Mouse (Mus musculus) CH12F3 (cell line): ENCODE data around the gene Ccrl2.

ENCODE experiments used
- in situ Hi-C: fragments of 300-500 bp; cut with MboI; formaldehyde crosslinking; loops from 2 replicates; pipeline ENCODE4 v1.14.3; 2020; ENCODE audit warnings: low sequenced_read_pairs

The Ccrl2 gene

GRCm38 (mm10) chr9:111062840-111063239 is 5.5 kb upstream of the Ccrl2 start:
- in situ Hi-C loops: no loop called here

DNA sequence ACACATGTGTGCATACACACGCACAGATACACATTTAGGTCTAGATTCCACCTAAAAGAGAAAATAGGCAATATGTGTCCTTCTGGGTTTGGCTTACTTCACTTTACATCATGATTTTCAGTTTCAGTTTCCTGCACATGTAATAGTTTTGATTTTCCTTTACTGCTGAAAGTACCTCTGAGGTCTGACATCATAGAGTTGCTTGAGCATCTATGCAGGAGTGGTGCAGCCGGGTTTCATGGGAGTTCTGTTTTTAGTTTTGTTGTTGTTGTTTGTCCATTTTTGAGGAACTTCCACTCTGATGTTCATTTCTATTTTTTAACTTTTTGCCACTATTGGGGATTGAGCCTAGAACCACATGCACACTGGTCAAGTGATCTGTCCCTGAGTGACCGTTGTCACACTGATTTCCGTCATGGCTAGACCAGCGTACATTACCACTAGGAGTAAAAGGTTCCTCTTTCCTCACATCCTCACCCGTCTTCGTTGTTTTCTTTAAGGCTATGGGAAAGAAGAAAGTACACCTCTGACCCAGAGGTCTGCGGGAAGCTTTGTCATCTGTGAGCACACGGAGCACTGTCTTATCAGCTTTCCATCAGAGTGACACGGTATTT is 1.7 kb upstream of the Ccrl2 start:
- in situ Hi-C loops: no loop called here

- in situ Hi-C loops: no loop called here
Observed at GRCm38 (mm10) chr9:111057544-111058370, 438 bp upstream of the Ccrl2 start.

GRCm38 (mm10) chr9:111056519-111056797 is 861 bp downstream of the Ccrl2 start:
- in situ Hi-C loops: no loop called here

DNA sequence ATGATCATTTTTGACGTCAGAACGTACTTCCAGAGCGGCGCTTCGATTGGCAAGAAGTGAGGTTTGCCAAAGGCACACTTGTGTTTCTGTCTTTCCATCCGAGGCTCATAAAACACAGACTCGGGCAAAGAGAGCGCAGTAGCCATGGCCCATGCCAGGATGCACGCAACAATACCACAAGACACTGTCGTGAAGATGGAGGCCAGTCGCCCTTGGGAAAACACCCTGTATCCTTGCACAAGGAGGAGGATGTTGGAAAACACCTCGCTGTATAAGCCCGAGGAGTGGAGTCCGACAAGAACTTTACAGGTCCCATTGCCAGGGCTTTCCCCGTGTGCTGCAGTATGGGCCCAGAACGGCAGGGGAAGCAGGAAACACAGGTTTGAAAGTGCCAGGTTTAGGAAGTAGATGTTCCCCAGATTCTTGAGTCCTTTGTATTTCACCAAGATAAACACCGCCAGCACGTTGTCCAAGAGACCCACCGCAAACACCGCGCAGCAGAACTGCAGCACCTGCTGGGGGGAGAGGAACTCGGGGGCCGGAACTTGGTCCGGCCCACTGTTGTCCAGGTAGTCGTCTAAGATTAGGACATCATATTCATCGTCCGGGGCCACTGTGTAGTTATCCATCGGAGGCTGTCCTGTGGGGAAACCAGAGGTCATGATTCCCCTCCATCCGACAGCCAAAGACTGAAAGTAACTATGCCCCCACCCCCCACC is 1.4 kb downstream of the Ccrl2 start:
- in situ Hi-C loops: no loop called here

GRCm38 (mm10) chr9:111054923-111055322 is 2.4 kb downstream of the Ccrl2 start:
- in situ Hi-C loops: no loop called here

- in situ Hi-C loops: no loop called here
Observed at GRCm38 (mm10) chr9:111048452-111048851, 8.9 kb downstream of the Ccrl2 start.

- in situ Hi-C loops: no loop called here
Observed at GRCm38 (mm10) chr9:111047266-111047665, 10.1 kb downstream of the Ccrl2 start.

DNA sequence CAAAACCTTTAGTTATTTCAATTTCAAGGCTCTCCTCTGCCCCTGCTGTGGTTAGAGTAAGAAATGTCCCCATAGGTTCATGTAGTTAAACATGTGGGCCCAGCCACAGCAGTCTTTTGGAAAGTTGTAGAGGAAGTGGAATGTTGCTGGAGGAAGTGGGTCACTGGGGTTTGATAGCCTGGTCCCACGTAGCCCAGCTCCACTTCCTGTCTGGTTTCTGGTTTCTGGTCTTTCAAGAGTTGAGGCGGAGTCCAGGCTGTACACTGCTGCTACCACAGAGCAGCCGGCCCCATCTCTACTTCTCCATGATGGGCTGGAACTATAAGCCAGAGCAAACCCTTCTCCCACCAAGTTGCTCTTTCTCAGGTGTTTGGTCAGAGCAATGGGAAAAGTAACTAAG is 11.1 kb downstream of the Ccrl2 start:
- in situ Hi-C loops: no loop called here

DNA sequence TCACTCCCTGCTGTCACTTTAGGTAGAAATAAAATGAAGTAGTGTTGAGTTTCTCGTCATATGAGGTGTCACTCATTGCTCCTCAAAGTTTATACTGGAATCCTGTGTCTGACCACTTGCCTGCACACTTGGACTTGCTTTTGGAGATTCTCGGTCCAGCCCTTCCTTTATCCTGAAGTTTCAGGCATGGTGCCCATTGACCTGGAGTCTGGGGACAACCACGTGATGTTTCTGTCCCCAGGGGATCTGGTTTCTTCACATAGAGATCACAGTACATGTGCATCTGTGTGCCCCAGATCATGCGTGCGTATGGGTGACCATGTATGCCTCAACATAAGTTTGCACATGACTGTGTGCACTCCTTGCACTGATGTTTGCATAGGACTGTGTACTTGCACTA is 15.1 kb downstream of the Ccrl2 start:
- in situ Hi-C loops: no loop called here

DNA sequence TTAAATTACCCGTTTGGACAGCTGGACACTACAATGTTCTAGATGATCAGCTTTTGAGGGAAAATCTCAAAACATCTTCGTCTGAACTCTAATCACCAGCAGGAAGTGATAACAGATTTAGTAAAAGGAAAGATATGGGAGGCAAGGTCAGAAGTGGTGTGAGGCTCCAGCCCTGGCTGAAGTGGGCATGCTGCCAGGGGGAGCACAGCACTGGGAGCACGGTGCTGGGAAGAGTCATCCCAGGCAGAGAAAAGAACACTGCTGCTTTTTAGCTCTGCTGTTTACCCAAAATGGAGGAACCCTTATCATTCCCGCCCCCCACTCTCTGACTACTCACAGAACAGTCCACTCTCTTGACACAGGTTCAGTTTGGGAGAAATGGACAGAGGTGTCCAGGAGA is 17.4 kb downstream of the Ccrl2 start:
- in situ Hi-C loops: no loop called here

GRCm38 (mm10) chr9:111033717-111034116 is 23.6 kb downstream of the Ccrl2 start:
- in situ Hi-C loops: no loop called here

DNA sequence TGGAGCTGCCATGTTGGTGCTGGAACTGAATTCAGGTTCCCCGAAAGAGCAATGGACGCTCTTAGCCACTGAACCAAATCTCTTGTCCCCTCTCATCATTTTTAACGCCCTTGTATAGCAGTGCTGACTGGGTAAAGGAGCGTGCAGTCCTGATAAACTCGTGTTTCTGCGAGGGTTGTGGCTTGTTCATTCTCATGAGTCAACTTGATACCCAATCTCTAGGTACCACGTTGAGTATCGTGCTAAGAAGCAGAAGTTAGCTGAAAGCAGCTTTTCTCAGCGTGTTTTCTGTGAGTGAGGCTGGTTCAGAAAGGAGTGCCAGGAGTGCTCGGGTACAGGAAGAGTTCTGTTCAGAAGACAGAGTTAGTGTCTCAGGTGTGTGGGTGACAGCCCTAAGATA is 30.5 kb downstream of the Ccrl2 start:
- in situ Hi-C loops: no loop called here

DNA sequence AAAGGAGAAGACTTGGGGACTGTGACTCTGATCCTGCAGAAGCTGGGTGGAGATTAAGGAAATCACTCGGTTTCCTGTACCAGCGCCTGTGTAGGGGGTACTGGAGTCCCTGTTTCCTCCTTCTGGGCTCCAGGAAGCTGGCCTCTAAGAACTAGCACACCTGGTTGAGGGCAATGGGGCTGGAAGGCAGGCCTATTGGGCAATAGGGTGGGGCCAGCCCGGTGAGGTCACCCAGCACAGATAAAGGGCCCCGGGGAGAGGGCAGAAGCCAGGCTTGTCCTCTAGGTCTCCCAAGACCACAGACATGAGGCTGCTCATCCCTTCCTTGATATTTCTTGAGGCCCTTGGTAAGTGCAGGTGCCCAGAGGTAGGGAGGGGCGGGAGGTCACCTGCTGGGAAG is 38.3 kb downstream of the Ccrl2 start, which contains the start of gene Ltf:
TSS of gene Ltf (plus strand) at position 250 of the 400 bp plus-strand sequence.
- in situ Hi-C loops: no loop called here

GRCm38 (mm10) chr9:111015658-111016057 is 41.7 kb downstream of the Ccrl2 start:
- in situ Hi-C loops: no loop called here

DNA sequence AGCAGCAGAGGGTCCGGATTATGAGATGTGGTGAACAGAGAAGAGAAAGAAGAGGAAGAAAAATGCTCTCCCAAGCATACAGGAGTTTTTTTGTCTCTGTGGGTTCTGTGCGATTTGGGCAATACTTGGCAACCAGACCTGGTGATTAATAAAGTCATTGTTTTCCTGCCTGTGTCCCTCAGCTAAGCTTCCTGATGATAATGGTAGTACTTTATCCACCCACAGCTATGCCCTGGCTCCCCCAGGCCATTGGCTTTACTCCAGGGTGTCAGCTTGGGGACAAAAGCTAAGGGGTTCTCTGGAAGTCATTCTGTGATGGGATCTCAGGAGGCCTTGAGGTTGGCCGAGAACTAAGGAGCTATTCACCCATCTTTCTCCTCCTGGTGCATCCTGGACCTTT is 45.3 kb downstream of the Ccrl2 start:
- in situ Hi-C loops: no loop called here

- in situ Hi-C loops: no loop called here
Observed at GRCm38 (mm10) chr9:111011550-111011949, 45.8 kb downstream of the Ccrl2 start.

- in situ Hi-C loops: no loop called here
Observed at GRCm38 (mm10) chr9:111009763-111010162, 47.6 kb downstream of the Ccrl2 start.

DNA sequence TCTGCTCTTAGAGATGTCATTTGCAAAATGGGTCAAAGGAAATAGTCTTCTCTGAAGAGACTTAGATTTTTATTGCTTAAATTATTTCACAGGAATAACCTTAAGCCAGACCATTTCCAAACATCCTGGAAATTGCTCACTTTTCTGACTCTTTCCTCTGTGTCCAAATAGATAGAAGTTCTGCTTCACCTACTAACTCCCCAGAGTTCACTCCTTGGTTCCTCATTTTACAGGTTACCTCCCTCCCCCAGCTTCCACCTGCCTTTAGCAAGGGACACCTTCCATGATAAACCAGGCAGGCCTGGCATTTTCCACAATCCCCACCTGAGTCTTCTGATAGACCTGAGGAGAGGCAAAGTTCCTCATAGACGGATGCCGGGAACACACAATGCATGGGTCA is 50.8 kb downstream of the Ccrl2 start:
- in situ Hi-C loops: no loop called here
